Mouse (Mus musculus): ENCODE results near the gene Dcbld1. TPM values are rescaled to one million over a fixed set of nuclear protein-coding genes. Genes with fewer than 3 reads are reported as not detected.

Gene Dcbld1
- under 1 TPM in 1 of 2 experiments, not detected in 1; 0.80 TPM for polyA plus RNA-seq (2017; shearing (Covaris generic))

DNA sequence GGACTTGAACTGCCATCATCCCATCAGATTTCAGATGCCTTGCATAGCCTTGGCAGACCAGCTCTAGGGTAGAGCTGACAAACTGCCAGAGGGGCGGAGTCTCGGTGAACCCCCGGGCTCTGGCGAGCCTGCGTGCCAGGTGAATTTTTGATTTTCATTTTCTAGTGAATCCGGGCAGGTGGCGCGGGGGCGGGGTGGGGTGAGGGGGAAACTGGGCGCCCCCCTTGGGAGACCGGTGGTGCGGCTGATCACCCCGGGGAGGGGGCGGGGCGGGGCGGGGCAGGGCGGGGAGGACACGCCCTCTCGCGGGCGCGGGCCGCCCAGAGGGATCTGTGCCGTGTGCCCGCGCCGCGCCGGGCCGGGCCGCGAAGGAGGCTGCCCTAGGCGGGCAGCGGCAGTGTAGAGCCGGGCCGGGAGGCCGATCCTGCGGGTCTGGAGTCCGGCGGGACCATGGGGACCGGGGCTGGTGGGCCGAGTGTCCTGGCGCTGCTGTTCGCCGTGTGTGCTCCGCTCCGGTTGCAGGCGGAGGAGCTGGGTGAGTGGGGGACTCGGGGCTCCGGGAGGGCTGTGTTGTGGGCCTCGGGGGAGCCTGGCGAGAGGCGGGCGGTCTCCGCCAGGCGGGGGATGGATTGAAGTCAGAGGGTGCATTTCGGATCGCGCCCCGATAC lies at the start of gene Dcbld1:
Dcbld1 (plus strand) TSS at position 319 of the 668 bp plus-strand sequence.

DNA sequence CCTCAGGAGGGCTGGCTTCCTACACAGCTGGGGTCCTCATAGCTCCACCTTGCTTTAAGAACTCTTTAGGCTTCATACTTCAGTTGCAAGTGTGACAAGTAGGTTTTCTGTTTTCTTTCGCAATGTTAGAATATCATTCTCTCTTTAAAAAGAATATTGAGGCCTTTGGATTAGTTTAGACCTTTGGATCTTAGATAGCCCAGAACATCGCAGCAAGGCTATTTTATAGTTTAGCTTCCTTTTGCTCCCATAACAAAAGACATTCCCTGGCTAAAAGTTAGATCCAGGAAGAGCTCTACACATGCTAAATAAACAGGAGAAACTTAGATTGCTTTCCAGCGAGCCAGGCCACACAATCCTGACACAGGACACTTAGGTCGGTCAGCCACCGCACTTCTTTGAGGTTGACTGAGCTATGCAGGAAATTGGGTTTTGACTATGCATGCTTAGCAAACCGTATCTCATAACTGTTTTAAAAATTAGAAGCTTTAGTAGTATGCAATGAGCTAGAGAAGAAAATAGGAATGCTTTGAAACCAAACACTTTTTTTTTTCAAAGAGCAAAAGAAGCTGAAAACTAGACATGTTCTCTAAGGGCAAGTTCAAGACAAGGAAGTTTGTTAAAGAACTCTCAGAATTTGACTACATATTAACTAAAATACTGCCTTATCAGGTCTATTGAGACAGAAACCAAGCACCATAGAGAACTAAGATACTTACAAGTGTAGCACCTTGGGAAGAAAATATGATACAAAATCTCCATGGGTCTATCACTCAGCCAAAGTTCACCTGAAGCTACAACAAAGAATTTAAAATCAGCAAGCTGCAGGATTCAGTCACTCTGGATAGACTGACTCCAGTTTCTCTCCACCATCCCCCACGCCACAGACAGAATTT lies 38.2 kb upstream of the Dcbld1 start, which contains the start of gene Ros1:
Ros1 (minus strand) TSS at position 288 of the 896 bp plus-strand sequence.

GRCm38 (mm10) chr10:52358467-52358866 lies 125.0 kb downstream of the Dcbld1 start, which contains the start of gene Gm26741:
Gene Gm26741, plus strand, starts transcription at chr10:52358767.

Other genes starting within 250 kb of the Dcbld1 start
- not detected for gene Vgll2, start 211.1 kb upstream of the Dcbld1 start, polyA plus RNA-seq (2017; shearing (Covaris generic))
- gene Ros1, start 38.4 kb upstream of the Dcbld1 start, polyA plus RNA-seq (2017; shearing (Covaris generic)) = under 1 TPM in 1 of 2 experiments, not detected in 1; 0.05 TPM
- gene Gm26741, start 125.1 kb downstream of the Dcbld1 start, polyA plus RNA-seq (2017; shearing (Covaris generic)) = 1 to 10 TPM in 1 of 2 experiments, not detected in 1; 5.6 TPM
- 10 to 100 TPM; 22.1 to 25.5 TPM for gene Gopc, start 148.5 kb downstream of the Dcbld1 start, polyA plus RNA-seq (2017; shearing (Covaris generic))
- gene Nepn, start 155.4 kb downstream of the Dcbld1 start, polyA plus RNA-seq (2017; shearing (Covaris generic)) = not detected
- 10 to 100 TPM; 15.4 to 18.1 TPM for gene Nus1, start 183.9 kb downstream of the Dcbld1 start, polyA plus RNA-seq (2017; shearing (Covaris generic))